Mouse (Mus musculus): ENCODE data around the gene Tbc1d23. TPM values are rescaled to one million over a fixed set of nuclear protein-coding genes. Genes with fewer than 3 reads are reported as not detected.
"Not testable (repeated sequence)": the region's sequence is repeated elsewhere in the genome, so short reads cannot be mapped to it uniquely, and the experiment has no call there.

Tbc1d23 gene
- total RNA-seq (2021) = 10 to 100 TPM; 23.7 to 26.7 TPM
- long read RNA-seq, experiment 1, transcript Tbc1d23-203 (19 exons, 3,112 nt) = major isoform, 8 of 16 reads
- long read RNA-seq, experiment 1, partial matches to known transcripts = 0 of 16 reads
- long read RNA-seq, experiment 1, other reads (novel, unspliced or antisense) = 7 of 16 reads
- long read RNA-seq, experiment 2, transcript Tbc1d23-203 (19 exons, 3,112 nt) = major isoform, 6 of 7 reads
- long read RNA-seq, experiment 2, partial matches to known transcripts = 0 of 7 reads
- long read RNA-seq, experiment 2, other reads (novel, unspliced or antisense) = 1 of 7 reads

- DNase-seq = peak; percentile 96 to 99
Observed at GRCm38 (mm10) chr16:57231089-57231936, at the start of gene Tbc1d23. Gene Tbc1d23, minus strand, starts transcription at chr16:57231504.

DNA sequence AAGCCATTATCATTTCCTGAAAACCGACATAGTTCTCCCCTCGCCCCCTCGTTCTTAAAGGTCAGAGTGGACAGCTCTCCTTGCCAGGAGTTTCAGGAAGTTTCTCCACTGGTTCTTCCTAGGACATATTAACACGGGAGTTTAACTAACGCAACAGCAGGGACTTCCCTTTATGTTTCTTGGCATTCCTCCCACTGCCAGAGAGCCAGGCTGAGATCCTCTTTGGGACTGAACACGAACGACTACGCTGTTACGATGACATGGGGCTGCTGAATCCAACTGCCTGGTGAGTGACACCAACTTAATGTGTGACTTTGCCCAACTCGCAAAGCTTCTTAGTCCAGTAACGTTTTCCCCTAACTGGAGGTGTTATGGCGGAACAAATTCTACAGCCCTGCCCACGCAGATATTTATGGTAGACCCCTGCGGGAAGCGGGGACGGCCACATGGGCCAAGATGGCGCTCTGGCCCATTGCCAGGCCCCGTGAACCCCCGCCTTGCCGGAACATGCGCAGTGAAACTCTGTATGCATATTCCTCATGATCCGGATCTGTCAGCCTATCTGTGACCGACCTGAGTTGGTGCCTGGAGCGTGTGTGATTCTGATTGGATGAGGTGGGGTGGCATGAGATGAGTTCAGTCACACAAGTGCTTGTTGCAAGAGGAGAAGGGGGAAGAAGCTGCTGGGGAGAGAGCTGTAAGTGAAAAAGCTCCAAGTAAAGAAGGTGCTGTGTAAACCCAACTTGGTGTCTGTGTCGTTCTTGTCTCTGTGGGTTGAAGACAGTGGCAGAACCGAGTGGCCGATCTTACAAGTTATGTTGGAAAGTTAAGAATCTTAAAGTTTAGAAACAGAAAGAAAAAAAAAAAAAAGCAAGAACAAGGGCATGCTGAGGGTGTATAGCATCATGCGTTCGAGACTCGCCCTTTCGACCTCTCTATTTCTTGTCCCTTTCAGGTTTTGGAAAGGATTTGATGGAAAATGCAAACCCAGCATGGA is 49.2 kb upstream of the Tbc1d23 start:
- DNase-seq = peak in 1 of 2 experiments; percentile 38

- no peak for DNase-seq
Observed at GRCm38 (mm10) chr16:57278976-57279626, 47.8 kb upstream of the Tbc1d23 start.

DNA sequence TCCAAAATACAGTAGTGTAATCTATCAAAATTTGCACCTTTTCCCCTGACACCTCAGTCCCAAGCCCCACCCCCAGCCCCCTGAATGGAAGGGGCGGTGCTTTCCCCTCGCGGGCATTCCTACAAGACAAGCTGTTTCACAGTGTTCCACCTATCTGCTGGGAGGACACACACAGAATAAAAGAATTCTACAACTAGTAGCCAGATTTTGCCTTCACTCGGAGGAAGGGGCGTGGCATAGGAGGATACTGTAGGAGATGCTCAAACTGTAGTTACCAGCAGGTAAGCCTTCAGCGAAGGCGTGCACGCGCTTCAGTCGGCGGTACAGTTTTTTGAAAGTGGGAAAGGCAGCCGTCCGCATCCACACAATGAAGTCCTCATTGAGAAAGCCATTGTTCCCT is 38.4 kb upstream of the Tbc1d23 start:
- DNase-seq = no peak

GRCm38 (mm10) chr16:57268058-57268841 is 36.9 kb upstream of the Tbc1d23 start:
- DNase-seq = peak in 1 of 2 experiments; percentile 15

GRCm38 (mm10) chr16:57267068-57267467 is 35.8 kb upstream of the Tbc1d23 start:
- DNase-seq = peak; percentile 73 to 80

DNA sequence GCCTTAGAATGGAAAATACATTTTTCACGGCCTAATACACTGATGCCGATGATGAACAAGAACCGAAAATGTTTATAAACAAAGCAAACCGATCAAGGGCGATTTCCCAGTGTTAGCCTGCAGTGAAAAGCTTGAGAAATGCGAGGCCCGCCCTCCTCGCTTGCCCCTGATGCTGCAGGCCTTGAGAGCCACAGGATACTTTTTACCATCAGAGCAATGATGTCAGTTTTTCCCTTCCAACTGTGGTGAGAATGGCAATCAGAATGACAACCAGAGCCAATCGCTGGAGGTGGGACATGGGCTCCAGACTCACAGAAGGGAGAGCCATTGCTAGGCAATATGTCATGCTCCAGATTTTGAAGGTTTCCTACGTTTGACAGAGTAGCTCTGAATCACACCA is 28.8 kb upstream of the Tbc1d23 start:
- no peak for DNase-seq

- DNase-seq = peak in 1 of 2 experiments; percentile 14
Observed at GRCm38 (mm10) chr16:57259356-57260083, 28.2 kb upstream of the Tbc1d23 start.

DNA sequence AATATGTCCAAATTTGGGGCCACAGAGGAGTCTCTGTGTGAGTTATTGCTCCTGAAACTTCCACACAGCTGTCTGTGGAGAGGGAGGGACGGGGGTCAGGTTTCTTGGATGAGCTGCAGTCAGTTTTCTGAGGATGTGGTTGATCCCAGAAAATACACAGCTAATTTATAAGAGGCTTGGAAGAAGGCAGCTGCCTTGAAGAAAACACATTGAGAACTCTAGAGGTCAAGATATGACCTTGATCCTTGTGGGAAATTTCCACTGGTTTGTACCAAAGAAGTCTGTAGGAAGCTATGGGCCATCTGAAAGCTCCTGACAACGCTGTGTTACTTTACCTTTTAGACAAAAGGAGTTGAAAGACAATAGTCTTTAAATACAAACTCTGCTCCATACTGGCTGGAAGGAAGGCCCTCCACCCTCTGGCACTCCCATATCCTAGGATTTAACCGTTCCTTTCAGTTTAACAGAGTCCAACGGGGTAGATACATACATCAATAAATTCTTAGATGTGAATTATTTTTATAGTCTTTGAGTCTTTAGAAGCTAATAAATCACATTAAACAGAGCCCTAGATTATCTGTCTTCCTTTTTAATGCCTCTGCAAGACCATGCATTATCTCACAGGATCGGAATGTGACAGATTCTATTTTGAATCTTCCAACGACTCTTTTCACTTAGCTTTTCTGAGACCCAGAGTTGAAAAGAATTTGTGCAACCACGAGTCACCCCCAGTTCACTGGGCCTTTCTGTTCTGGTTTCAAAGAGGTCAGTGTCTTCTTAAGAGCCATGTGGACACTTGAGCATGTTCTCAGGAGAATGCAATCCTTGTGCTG is 20.5 kb upstream of the Tbc1d23 start:
- peak; percentile 30 to 35 for DNase-seq

GRCm38 (mm10) chr16:57250991-57251390 is 19.7 kb upstream of the Tbc1d23 start:
- no peak for DNase-seq

DNA sequence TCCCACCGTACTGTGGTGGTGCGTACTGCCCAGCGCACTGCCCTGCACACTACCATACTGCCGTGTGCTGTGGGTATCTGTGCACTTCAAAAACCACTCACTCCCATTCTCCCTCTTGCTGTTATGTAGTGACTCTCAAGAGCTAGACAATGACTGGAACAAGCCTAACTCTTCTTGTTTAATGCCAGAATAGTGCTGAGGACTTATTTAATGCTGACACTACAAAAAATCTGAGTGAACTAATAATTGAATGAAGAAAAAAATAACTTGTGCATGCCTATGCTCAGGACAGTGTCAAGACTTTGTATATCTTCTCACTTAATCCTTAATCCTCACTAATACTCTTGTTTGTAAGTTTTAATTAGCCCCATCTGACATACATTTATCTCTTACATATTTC is 16.2 kb upstream of the Tbc1d23 start:
- no peak for DNase-seq

DNA sequence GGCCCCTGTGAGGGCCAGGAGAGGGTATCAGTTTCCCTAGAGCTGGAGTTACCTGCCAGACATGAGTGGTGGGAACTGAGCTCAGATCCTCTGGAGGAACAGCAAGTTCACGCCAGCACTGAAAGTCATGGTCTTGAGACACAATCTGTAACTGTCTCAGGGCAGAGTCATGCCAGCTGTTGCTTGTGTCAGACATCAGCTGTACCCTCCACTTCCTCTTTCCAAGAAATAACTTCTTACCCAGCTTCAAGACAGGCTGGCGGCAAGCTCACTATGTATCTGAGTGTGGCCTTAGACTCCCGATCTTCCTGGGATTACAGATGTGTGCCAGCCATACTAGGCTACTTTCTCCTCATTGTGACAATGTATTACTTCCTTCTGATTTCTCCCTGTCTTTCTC is 15.3 kb upstream of the Tbc1d23 start:
- peak in 1 of 2 experiments; percentile 45 for DNase-seq

DNA sequence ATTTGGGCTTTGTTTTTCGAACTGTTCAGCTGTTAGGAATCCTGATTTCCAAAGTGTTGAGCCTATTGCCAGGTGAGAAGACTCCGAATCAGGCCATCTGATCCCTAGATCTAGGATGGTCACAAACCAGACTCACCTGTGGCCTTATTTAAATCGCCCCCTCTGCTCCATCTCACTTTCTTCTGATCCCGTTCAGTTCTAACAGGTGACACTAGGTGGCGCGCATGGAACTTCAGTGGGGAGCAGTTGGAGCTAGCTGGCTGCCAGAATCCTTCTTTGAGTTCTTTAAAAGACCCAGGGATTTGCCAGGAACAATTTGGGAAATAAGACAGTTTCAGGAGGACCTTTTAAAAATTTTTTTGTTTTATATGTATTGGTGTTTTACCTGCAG is 12.5 kb upstream of the Tbc1d23 start:
- peak; percentile 82 to 95 for DNase-seq

GRCm38 (mm10) chr16:57243205-57243857 is 12.0 kb upstream of the Tbc1d23 start:
- DNase-seq = peak; percentile 35 to 51

DNA sequence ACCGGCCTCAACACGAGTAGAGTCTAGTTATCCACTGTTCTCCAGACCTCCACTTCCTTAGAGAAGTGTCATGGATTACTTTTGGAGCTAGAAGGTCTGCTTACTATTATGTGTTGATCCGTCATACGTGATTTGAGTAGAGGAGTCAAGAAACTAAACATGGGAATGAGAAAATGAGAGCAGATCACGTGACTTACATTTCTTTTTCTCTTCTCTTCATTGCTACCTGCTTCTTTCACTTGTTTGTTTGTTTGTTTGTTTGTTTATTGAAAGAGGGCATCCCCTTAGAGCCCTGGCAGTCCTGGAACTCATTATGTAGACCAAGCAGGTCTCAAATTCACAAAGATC is 11.5 kb upstream of the Tbc1d23 start:
- DNase-seq = no peak

- DNase-seq = no peak
Observed at GRCm38 (mm10) chr16:57235871-57236510, 4.7 kb upstream of the Tbc1d23 start.

- not testable (repeated sequence) for DNase-seq
Observed at GRCm38 (mm10) chr16:57231937-57232310, 620 bp upstream of the Tbc1d23 start.

DNA sequence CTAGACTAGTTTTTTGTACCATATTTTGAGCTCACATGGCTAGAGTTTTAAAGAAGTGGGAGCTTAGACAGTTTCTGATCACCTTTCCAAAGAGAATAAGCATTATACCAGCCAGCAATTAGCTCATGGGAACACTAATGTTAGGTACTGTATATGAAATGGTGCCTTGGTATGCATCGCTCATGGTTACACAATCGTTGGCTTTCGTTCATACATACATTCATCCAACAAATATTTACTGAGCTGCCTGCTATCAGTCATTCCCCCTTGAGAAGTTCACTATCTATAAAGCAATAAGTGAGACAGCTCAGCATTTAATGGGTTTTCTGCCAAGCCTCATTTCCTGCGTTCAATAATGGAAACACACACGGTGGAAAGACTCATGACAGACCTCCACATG is 4.9 kb downstream of the Tbc1d23 start:
- DNase-seq = no peak
